Mouse (Mus musculus): ENCODE results near the gene Acss3. TPM values are rescaled to one million over a fixed set of nuclear protein-coding genes. Genes with fewer than 3 reads are reported as not detected.
A peak's percentile ranks its signal among the peaks of the same experiment; 100 is the strongest.

Gene Acss3
- 0.37 TPM for polyA plus RNA-seq (2012; fragmentation: generic; extraction: Trizol)

DNA sequence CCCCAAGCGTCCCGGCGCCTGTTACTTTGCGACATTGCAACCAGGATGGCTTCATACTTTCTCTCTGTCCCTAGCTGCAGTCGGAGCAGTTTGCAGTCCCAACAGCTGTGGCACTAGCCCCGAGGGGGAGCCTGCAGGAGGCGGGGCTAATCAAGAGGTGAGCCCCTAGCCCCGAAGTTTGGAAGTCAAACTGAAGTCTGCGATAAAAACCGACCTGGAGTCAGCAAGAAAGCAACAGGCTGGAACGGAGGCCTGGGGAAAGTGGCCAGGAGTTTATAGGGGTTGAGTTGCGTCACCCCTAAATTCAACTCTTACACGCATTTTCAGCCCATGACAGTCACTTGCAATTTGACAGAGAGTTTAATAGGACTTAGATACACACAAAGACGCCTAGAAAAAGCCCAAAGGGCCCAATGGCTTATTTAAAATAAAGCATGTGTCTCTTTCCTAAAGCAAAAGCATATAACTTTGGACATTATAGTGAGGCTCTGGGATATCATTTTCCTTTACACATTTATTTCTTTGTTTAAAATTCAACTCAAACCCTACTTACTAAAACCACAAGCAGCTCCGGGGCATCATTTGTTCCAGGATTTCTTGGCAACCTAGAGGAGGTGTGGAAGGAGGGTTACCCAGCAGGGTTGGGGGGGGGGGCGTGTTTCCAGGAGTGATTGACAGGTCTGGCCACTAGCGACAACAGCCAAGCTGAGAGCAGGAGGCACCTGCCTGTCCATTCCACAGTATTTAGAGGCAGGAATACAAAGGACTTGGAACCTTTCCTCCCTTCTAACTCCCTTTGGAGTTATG, at the start of gene Acss3:
Gene Acss3, minus strand, starts transcription at position 140 of the 807 bp plus-strand sequence.
- Histone ChIP-seq H3K4me2 (ENCODE audit: low read depth) (peak within 1 kb of the TSS; percentile 41), H3ac (ENCODE audit: control insufficient read depth, insufficient read length) (no peak within 1 kb of the TSS), H3K79me2 (ENCODE audit: control insufficient read depth, insufficient read depth) (no peaks in the 10 kb centered on the region), H3K27me3 (ENCODE audit: control insufficient read depth, insufficient read depth, insufficient read length) (no peaks in the 10 kb centered on the region), H3K36me3 (ENCODE audit: control insufficient read depth, insufficient read depth) (no peaks in the 10 kb centered on the region), H3K4me3 (peak within 1 kb of the TSS; percentile 36)
- TF ChIP-seq MYOG (IDR thresholded peaks at IDR 0.05; ENCODE audit: control insufficient read depth in 1 of 3, insufficient read depth in 1 of 3, insufficient read length in 2 of 3, low read depth in 2 of 3) (peak in 1 of 3 experiments; percentile 61), SRF (IDR thresholded peaks at IDR 0.05; ENCODE audit: control insufficient read depth, insufficient read length, low read depth) (no peak), MYOD1 (IDR thresholded peaks at IDR 0.05; ENCODE audit: control insufficient read depth in 1 of 3, insufficient read length in 2 of 3, low read depth in 2 of 3) (peak in 1 of 3 experiments; percentile 32), CEBPB (IDR thresholded peaks at IDR 0.05; ENCODE audit: insufficient read depth, poor library complexity, severe bottlenecking) (no peak; the same call in 1 of the 2 replicates), USF1 (IDR thresholded peaks at IDR 0.05; ENCODE audit: low read depth) (no peak), REST (IDR thresholded peaks at IDR 0.05; ENCODE audit: insufficient read depth, insufficient read length) (no peak), POLR2A (IDR thresholded peaks at IDR 0.05; ENCODE audit: insufficient read length, low read depth) (peak; percentile 38), POLR2AphosphoS2 (IDR thresholded peaks at IDR 0.05; ENCODE audit: insufficient read length, low read depth) (no peak), TCF3 (IDR thresholded peaks at IDR 0.05; ENCODE audit: insufficient read length, low read depth) (no peak), TCF12 (IDR thresholded peaks at IDR 0.05; ENCODE audit: insufficient read depth, poor library complexity, severe bottlenecking) (no peak), MAX (IDR thresholded peaks at IDR 0.05; ENCODE audit: low read depth) (no peak)

DNA sequence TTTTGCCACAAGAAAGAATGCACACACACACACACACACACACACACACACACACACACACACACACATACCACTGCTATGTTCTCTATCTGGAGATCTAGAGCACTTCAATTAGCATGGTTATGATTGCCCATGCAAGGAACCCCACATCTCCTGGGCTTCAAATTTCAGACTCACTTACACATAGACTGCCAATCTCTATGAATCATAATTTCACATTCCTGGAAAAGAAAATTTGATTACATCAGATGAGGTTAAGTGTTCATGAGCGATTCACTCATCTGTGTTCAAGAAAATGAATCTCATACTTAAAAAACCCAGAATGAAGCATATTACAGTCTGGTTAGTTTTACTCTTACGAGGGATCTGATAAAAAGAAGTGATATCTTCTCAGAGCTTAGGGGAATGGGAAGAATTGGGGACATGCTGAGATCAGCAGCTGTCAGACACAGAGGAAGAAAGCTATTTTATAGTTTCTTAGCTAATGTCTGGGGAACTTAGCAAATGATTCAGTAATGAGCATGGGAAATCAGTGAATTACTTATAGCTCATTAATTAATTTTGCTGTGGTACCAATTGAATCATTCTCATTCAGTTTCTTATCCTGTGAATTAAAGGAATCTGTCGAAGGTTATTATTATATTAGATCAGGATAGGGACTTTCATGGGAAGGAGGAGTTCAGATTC, 48.7 kb upstream of the Acss3 start:
- Histone ChIP-seq H3K27me3 (ENCODE audit: control insufficient read depth, insufficient read depth, insufficient read length) (no peaks in the 10 kb centered on the region), H3K36me3 (ENCODE audit: control insufficient read depth, insufficient read depth) (no peaks in the 10 kb centered on the region), H3ac (ENCODE audit: control insufficient read depth, insufficient read length) (no peak overlapping the region), H3K4me2 (ENCODE audit: low read depth) (peak overlapping the region; percentile 16), H3K4me3 (no peak overlapping the region), H3K79me2 (ENCODE audit: control insufficient read depth, insufficient read depth) (no peaks in the 10 kb centered on the region)
- TF ChIP-seq MAX (IDR thresholded peaks at IDR 0.05; ENCODE audit: low read depth) (no peak), MYOD1 (IDR thresholded peaks at IDR 0.05; ENCODE audit: control insufficient read depth in 1 of 3, insufficient read length in 2 of 3, low read depth in 2 of 3) (no peak), E2F4 (IDR thresholded peaks at IDR 0.05; ENCODE audit: insufficient read depth) (no peak), POLR2AphosphoS2 (IDR thresholded peaks at IDR 0.05; ENCODE audit: insufficient read length, low read depth) (no peak), SRF (IDR thresholded peaks at IDR 0.05; ENCODE audit: control insufficient read depth, insufficient read length, low read depth) (no peak), POLR2A (IDR thresholded peaks at IDR 0.05; ENCODE audit: insufficient read length, low read depth) (no peak)

DNA sequence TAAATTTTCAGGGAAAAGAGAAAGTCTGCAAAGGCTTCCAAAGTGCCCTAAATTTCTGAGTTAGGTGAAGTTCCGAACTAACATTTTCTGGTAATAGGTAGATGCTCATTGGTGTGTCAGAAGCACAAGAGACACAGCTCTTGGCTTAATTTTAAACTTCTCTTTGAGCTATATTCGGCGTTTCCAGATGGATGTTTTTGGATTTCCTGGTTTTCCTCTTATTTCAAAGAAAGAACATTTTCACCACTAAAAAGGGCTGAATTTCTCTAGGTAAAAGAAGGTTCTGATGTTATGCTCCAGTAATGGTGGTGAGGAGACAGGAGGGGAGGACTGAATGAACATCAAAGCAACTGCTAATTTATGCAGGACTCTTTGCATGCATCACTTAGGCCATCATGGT, 43.0 kb upstream of the Acss3 start:
- TF ChIP-seq CEBPB (IDR thresholded peaks at IDR 0.05; ENCODE audit: insufficient read depth, poor library complexity, severe bottlenecking) (no peak), MYOD1 (IDR thresholded peaks at IDR 0.05; ENCODE audit: control insufficient read depth in 1 of 3, insufficient read length in 2 of 3, low read depth in 2 of 3) (no peak)
- Histone ChIP-seq H3K4me2 (ENCODE audit: low read depth) (no peak overlapping the region), H3K36me3 (ENCODE audit: control insufficient read depth, insufficient read depth) (no peaks in the 10 kb centered on the region), H3ac (ENCODE audit: control insufficient read depth, insufficient read length) (no peak overlapping the region), H3K4me3 (no peak overlapping the region), H3K27me3 (ENCODE audit: control insufficient read depth, insufficient read depth, insufficient read length) (no peaks in the 10 kb centered on the region), H3K79me2 (ENCODE audit: control insufficient read depth, insufficient read depth) (no peaks in the 10 kb centered on the region)

DNA sequence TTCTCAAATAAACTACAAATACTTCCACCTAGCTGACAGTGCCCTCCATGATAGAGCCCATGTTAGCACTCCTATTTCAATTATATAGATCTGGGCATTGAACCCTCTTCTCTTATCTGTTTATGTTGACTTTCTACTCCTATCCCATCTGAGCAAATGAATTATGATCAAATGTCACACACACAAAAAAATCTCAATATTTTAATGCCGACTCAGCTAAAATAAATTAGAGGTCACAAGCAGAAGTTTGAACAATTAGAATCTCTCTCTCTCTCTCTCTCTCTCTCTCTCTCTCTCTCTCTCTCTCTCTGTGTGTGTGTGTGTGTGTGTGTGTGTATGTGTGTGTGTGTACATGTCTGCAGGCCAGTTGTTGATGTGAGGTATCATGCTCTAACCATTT, 25.3 kb upstream of the Acss3 start:
- TF ChIP-seq REST (IDR thresholded peaks at IDR 0.05; ENCODE audit: insufficient read depth, insufficient read length) = no peak
- TF ChIP-seq E2F4 (IDR thresholded peaks at IDR 0.05; ENCODE audit: insufficient read depth) = no peak
- TF ChIP-seq SRF (IDR thresholded peaks at IDR 0.05; ENCODE audit: control insufficient read depth, insufficient read length, low read depth) = no peak
- no peak for TF ChIP-seq POLR2A (IDR thresholded peaks at IDR 0.05; ENCODE audit: insufficient read length, low read depth)
- TF ChIP-seq TCF12 (IDR thresholded peaks at IDR 0.05; ENCODE audit: insufficient read depth, poor library complexity, severe bottlenecking) = no peak
- TF ChIP-seq USF1 (IDR thresholded peaks at IDR 0.05; ENCODE audit: low read depth) = no peak
- TF ChIP-seq MYOG (IDR thresholded peaks at IDR 0.05; ENCODE audit: control insufficient read depth in 1 of 3, insufficient read depth in 1 of 3, insufficient read length in 2 of 3, low read depth in 2 of 3) = no peak
- TF ChIP-seq TCF3 (IDR thresholded peaks at IDR 0.05; ENCODE audit: insufficient read length, low read depth) = no peak
- no peak for TF ChIP-seq MYOD1 (IDR thresholded peaks at IDR 0.05; ENCODE audit: control insufficient read depth in 1 of 3, insufficient read length in 2 of 3, low read depth in 2 of 3)
- no peak for TF ChIP-seq CEBPB (IDR thresholded peaks at IDR 0.05; ENCODE audit: insufficient read depth, poor library complexity, severe bottlenecking)
- TF ChIP-seq MAX (IDR thresholded peaks at IDR 0.05; ENCODE audit: low read depth) = no peak
- no peak for TF ChIP-seq POLR2AphosphoS2 (IDR thresholded peaks at IDR 0.05; ENCODE audit: insufficient read length, low read depth)
- Histone ChIP-seq H3K27me3 (ENCODE audit: control insufficient read depth, insufficient read depth, insufficient read length) (no peaks in the 10 kb centered on the region), H3K4me2 (ENCODE audit: low read depth) (no peak overlapping the region), H3K36me3 (ENCODE audit: control insufficient read depth, insufficient read depth) (no peaks in the 10 kb centered on the region), H3ac (ENCODE audit: control insufficient read depth, insufficient read length) (no peak overlapping the region), H3K79me2 (ENCODE audit: control insufficient read depth, insufficient read depth) (no peaks in the 10 kb centered on the region), H3K4me3 (no peak overlapping the region)

Measured in myocyte (in vitro differentiated cells).